Mouse (Mus musculus): Measurements from ENCODE around the gene Sp3.

- TF ChIP-seq POLR2A (IDR thresholded peaks at IDR 0.05; ENCODE audit: borderline replicate concordance, low read depth, low read length) = no peak
- TF ChIP-seq CTCF (IDR thresholded peaks at IDR 0.05; ENCODE audit: low read depth, low read length) = no peak
Observed at GRCm38 (mm10) chr2:73007472-73007871, 27.2 kb upstream of the Sp3 start.

Data from bone marrow macrophage, adult 2 months (primary cell).